Mouse (Mus musculus): ENCODE results near the gene Rgs12. TPM values are rescaled to one million over a fixed set of nuclear protein-coding genes. Genes with fewer than 3 reads are reported as not detected.

The Rgs12 gene
- total RNA-seq, 4 experiments from 2014 or later = 14.3 to 18.7 (median 17.6) TPM

GRCm38 (mm10) chr5:35029755-35030154, 80.5 kb downstream of the Rgs12 start:
- no peak for DNase-seq (ENCODE audit: low spot score)

GRCm38 (mm10) chr5:35033068-35033467, 83.8 kb downstream of the Rgs12 start:
- DNase-seq (ENCODE audit: low spot score) = no peak

GRCm38 (mm10) chr5:35033619-35034018, 84.4 kb downstream of the Rgs12 start:
- DNase-seq (ENCODE audit: low spot score) = no peak

- DNase-seq (ENCODE audit: low spot score) = no peak
Measured at GRCm38 (mm10) chr5:35035141-35035540, 85.9 kb downstream of the Rgs12 start.

GRCm38 (mm10) chr5:35035795-35036194, 86.5 kb downstream of the Rgs12 start:
- DNase-seq (ENCODE audit: low spot score) = peak; percentile 68

GRCm38 (mm10) chr5:35037438-35037837, 88.2 kb downstream of the Rgs12 start:
- no peak for DNase-seq (ENCODE audit: low spot score)

- DNase-seq (ENCODE audit: low spot score) = no peak
Measured at GRCm38 (mm10) chr5:35041268-35041829, 92.1 kb downstream of the Rgs12 start, which contains the start of gene Hgfac. Gene Hgfac (plus strand): TSS chr5:35041509.

GRCm38 (mm10) chr5:35042431-35043109, 93.3 kb downstream of the Rgs12 start:
- DNase-seq (ENCODE audit: low spot score) = no peak

- DNase-seq (ENCODE audit: low spot score) = peak; percentile 84
Measured at GRCm38 (mm10) chr5:35043110-35043451, 93.8 kb downstream of the Rgs12 start.

GRCm38 (mm10) chr5:35050541-35050940, 101.3 kb downstream of the Rgs12 start:
- no peak for DNase-seq (ENCODE audit: low spot score)

GRCm38 (mm10) chr5:35054628-35055027, 105.4 kb downstream of the Rgs12 start:
- no peak for DNase-seq (ENCODE audit: low spot score)

- DNase-seq (ENCODE audit: low spot score) = no peak
Measured at GRCm38 (mm10) chr5:35055076-35055475, 105.8 kb downstream of the Rgs12 start.

- DNase-seq (ENCODE audit: low spot score) = peak; percentile 55
Measured at GRCm38 (mm10) chr5:35056604-35057432, 107.6 kb downstream of the Rgs12 start, which contains the start of gene Dok7. Gene Dok7 (plus strand): TSS chr5:35056766.

- no peak for DNase-seq (ENCODE audit: low spot score)
Measured at GRCm38 (mm10) chr5:35057582-35057981, 108.3 kb downstream of the Rgs12 start.

GRCm38 (mm10) chr5:35058216-35058615, 109.0 kb downstream of the Rgs12 start:
- DNase-seq (ENCODE audit: low spot score) = no peak

GRCm38 (mm10) chr5:35060098-35060497, 110.9 kb downstream of the Rgs12 start:
- DNase-seq (ENCODE audit: low spot score) = no peak

GRCm38 (mm10) chr5:35069841-35070240, 120.6 kb downstream of the Rgs12 start:
- DNase-seq (ENCODE audit: low spot score) = no peak

GRCm38 (mm10) chr5:35070314-35070713, 121.1 kb downstream of the Rgs12 start:
- DNase-seq (ENCODE audit: low spot score) = no peak

GRCm38 (mm10) chr5:35070953-35071352, 121.7 kb downstream of the Rgs12 start:
- DNase-seq (ENCODE audit: low spot score) = no peak

- DNase-seq (ENCODE audit: low spot score) = no peak
Measured at GRCm38 (mm10) chr5:35071855-35072254, 122.6 kb downstream of the Rgs12 start.

GRCm38 (mm10) chr5:35073235-35073634, 124.0 kb downstream of the Rgs12 start:
- DNase-seq (ENCODE audit: low spot score) = peak; percentile 38

- peak; percentile 37 for DNase-seq (ENCODE audit: low spot score)
Measured at GRCm38 (mm10) chr5:35073992-35074391, 124.7 kb downstream of the Rgs12 start.

- no peak for DNase-seq (ENCODE audit: low spot score)
Measured at GRCm38 (mm10) chr5:35076369-35076768, 127.1 kb downstream of the Rgs12 start.
